ENCODE assay signal across 11 mouse cellular contexts in the genomic region with DNA sequence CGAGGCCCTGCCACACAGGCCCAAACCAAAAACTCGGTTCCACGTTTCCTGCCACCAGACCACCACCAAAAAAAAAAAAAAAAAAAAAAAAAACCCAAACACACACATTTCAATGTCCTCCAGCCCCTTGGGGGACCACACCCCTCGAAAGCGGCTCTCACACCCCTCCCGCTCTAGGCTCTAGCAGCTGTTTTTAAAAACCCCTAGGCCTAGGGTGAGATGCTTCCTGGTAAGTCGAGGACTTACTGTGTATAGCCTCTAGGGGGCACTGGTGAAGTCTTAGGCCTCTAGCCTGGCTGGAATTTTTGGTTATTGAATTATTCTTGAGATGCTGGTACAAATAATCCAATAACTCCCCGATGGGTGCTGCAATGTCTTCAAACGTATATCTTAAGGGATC. TPM values are rescaled to one million over a fixed set of nuclear protein-coding genes. Genes with fewer than 3 reads are reported as not detected.
DNase-seq lines count a peak whose midpoint lies in the region; ATAC-seq and TF ChIP-seq lines count a peak whose summit lies in the region.
"Had no signal": no experiment of that assay in that cellular context is flagged by ENCODE, and none has a peak within 500 bp of the region (broad histone marks: within the 10 kb centered on the region; RNA-seq: fewer than 3 reads in every experiment).

No protein-coding gene starts in this region.

- H3K4me3 ChIP-seq in embryonic facial prominence, embryonic 11.5 days (ENCODE audit: low read depth, low read length) = no peak overlapping the region
- H3K4me3 ChIP-seq in embryonic facial prominence, embryonic 10.5 days = no peak overlapping the region
- H3K4me3 ChIP-seq in left cerebral cortex, adult 2 months = no peak overlapping the region
- H3K4me3 ChIP-seq in CH12.LX (replicated peaks in 1 of 3; ENCODE audit: low read depth in 2 of 3, low read length in 2 of 3, poor library complexity in 1 of 3) = no peak overlapping the region
- H3K4me3 ChIP-seq in midbrain, embryonic 16.5 days (ENCODE audit: low read depth, low read length) = no peak overlapping the region
- no peak overlapping the region for H3K4me3 ChIP-seq in midbrain, embryonic 15.5 days
- H3K4me3 ChIP-seq: megakaryocyte, embryonic 14.5 days had no signal

- ATAC-seq in embryonic facial prominence, embryonic 11.5 days (replicated peaks; ENCODE audit: insufficient number of reproducible peaks, low FRiP score, low TSS enrichment, low read depth) = no peak
- no peak for ATAC-seq in midbrain, embryonic 16.5 days
- ATAC-seq in midbrain, embryonic 15.5 days (replicated peaks) = no peak

- TF ChIP-seq RAD21 in CH12.LX (IDR thresholded peaks at IDR 0.05; ENCODE audit: low read depth, low read length) = no peak; the same call in none of the 2 replicates

- dilution Hi-C loops in CH12.LX (cut with MboI; ENCODE audit: extremely low pct_ligation_motif_present, extremely low pct_unique_long_range_greater_than_20kb, low sequenced_read_pairs) = no loop called here

- no peak for TF ChIP-seq POLR2A in CH12.LX (IDR thresholded peaks at IDR 0.05; ENCODE audit: low read depth, low read length)

- TF ChIP-seq CTCF in left cerebral cortex, adult 2 months (IDR thresholded peaks at IDR 0.05) = peak; percentile 49
- peak; percentile 18 to 49; a peak in 2 of 4 replicates for TF ChIP-seq CTCF in CH12.LX (conservative IDR thresholded peaks at IDR 0.05 in 1 of 2, IDR thresholded peaks at IDR 0.05 in 1 of 2; ENCODE audit: low read depth in 2 of 2, low read length in 2 of 2)

- H3K79me2 ChIP-seq in CH12.LX (replicated peaks; ENCODE audit: control insufficient read depth, extremely low read depth, insufficient read depth, poor library complexity, severe bottlenecking) = no peaks in the 10 kb centered on the region

- in situ Hi-C loops in CH12.LX (cut with MboI; ENCODE audit: low pct_ligation_motif_present, low pct_unique_long_range_greater_than_20kb, low sequenced_read_pairs) = no loop called here

- no peak overlapping the region for H3K9ac ChIP-seq in embryonic facial prominence, embryonic 11.5 days (replicated peaks; ENCODE audit: low read length)
- H3K9ac ChIP-seq in CH12.LX (ENCODE audit: insufficient read depth, low read depth) = no peak overlapping the region
- H3K9ac ChIP-seq in midbrain, embryonic 16.5 days (ENCODE audit: low read depth, low read length) = no peak overlapping the region
- no peak overlapping the region for H3K9ac ChIP-seq in midbrain, embryonic 15.5 days

- no peak overlapping the region for H3K27ac ChIP-seq in embryonic facial prominence, embryonic 11.5 days (replicated peaks; ENCODE audit: low read depth, low read length)
- no peak overlapping the region for H3K27ac ChIP-seq in embryonic facial prominence, embryonic 10.5 days (replicated peaks)
- no peak overlapping the region for H3K27ac ChIP-seq in left cerebral cortex, adult 2 months
- H3K27ac ChIP-seq in CH12.LX (ENCODE audit: insufficient read depth, low read depth) = no peak overlapping the region
- no peak overlapping the region for H3K27ac ChIP-seq in midbrain, embryonic 16.5 days (ENCODE audit: low read length)
- no peak overlapping the region for H3K27ac ChIP-seq in midbrain, embryonic 15.5 days

- H3K4me2 ChIP-seq in embryonic facial prominence, embryonic 11.5 days (ENCODE audit: low read depth, low read length) = no peak overlapping the region
- H3K4me2 ChIP-seq in CH12.LX (ENCODE audit: insufficient read depth, low read depth, poor library complexity, severe bottlenecking) = no peak overlapping the region
- no peak overlapping the region for H3K4me2 ChIP-seq in midbrain, embryonic 16.5 days (ENCODE audit: low read length)
- H3K4me2 ChIP-seq in midbrain, embryonic 15.5 days = no peak overlapping the region

- WGBS in embryonic facial prominence, embryonic 11.5 days = 60% methylated on average over 9 of the region's 9 CpGs
- 60% methylated on average over 9 of the region's 9 CpGs for WGBS in embryonic facial prominence, embryonic 10.5 days
- 63% methylated on average over 9 of the region's 9 CpGs for WGBS in midbrain, embryonic 16.5 days
- WGBS in midbrain, embryonic 15.5 days = 66% methylated on average over 9 of the region's 9 CpGs

- H3K36me3 ChIP-seq in embryonic facial prominence, embryonic 11.5 days (replicated peaks; ENCODE audit: control insufficient read depth, insufficient read depth, low read depth, low read length) = no peaks in the 10 kb centered on the region
- H3K36me3 ChIP-seq in embryonic facial prominence, embryonic 10.5 days (replicated peaks) = no peaks in the 10 kb centered on the region
- H3K36me3 ChIP-seq in CH12.LX (replicated peaks in 1 of 2; ENCODE audit: control insufficient read depth in 1 of 2, insufficient read depth in 1 of 2, low read length in 1 of 2) = no peaks in the 10 kb centered on the region
- H3K36me3 ChIP-seq in midbrain, embryonic 16.5 days (ENCODE audit: control insufficient read depth, insufficient read depth, low read length) = no peaks in the 10 kb centered on the region
- H3K36me3 ChIP-seq in midbrain, embryonic 15.5 days (replicated peaks) = no peaks in the 10 kb centered on the region

- no peak for TF ChIP-seq EP300 in CH12.LX (IDR thresholded peaks at IDR 0.05; ENCODE audit: low read length)

- no peaks in the 10 kb centered on the region for H3K27me3 ChIP-seq in embryonic facial prominence, embryonic 11.5 days (ENCODE audit: control insufficient read depth, insufficient read depth, low read length)
- H3K27me3 ChIP-seq in embryonic facial prominence, embryonic 10.5 days (replicated peaks; ENCODE audit: low read depth, poor library complexity, severe bottlenecking) = no peaks in the 10 kb centered on the region
- H3K27me3 ChIP-seq in CH12.LX (replicated peaks) = peaks cover 49% of the 10 kb centered on the region
- H3K27me3 ChIP-seq in midbrain, embryonic 16.5 days (ENCODE audit: control insufficient read depth, insufficient read depth, low read depth, low read length) = no peaks in the 10 kb centered on the region
- no peaks in the 10 kb centered on the region for H3K27me3 ChIP-seq in midbrain, embryonic 15.5 days (replicated peaks)
- H3K27me3 ChIP-seq: megakaryocyte, embryonic 14.5 days had no signal

- intact Hi-C loops in left cerebral cortex, adult 2 months (cut with DNase I) = no loop called here
- intact Hi-C loops in left cerebral cortex, postnatal 25 days (cut with DNase I) = no loop called here

- H3K9me3 ChIP-seq in embryonic facial prominence, embryonic 11.5 days (replicated peaks; ENCODE audit: control insufficient read depth, low read length) = no peaks in the 10 kb centered on the region
- H3K9me3 ChIP-seq in embryonic facial prominence, embryonic 10.5 days = no peaks in the 10 kb centered on the region; the same call in 1 of the 2 replicates
- H3K9me3 ChIP-seq in CH12.LX (replicated peaks; ENCODE audit: low read length) = no peaks in the 10 kb centered on the region
- no peaks in the 10 kb centered on the region for H3K9me3 ChIP-seq in midbrain, embryonic 16.5 days (replicated peaks; ENCODE audit: control insufficient read depth, low read length, poor library complexity, severe bottlenecking)
- no peaks in the 10 kb centered on the region for H3K9me3 ChIP-seq in midbrain, embryonic 15.5 days

- no peaks in the 10 kb centered on the region for H3K4me1 ChIP-seq in embryonic facial prominence, embryonic 11.5 days (ENCODE audit: control insufficient read depth, insufficient read depth, low read length)
- peaks cover 4% of the 10 kb centered on the region; the same call in 1 of the 2 replicates for H3K4me1 ChIP-seq in embryonic facial prominence, embryonic 10.5 days
- no peaks in the 10 kb centered on the region for H3K4me1 ChIP-seq in CH12.LX (ENCODE audit: control insufficient read depth in 1 of 2, insufficient read depth in 2 of 2)
- H3K4me1 ChIP-seq in midbrain, embryonic 16.5 days (ENCODE audit: control insufficient read depth, insufficient read depth, low read length) = no peaks in the 10 kb centered on the region
- H3K4me1 ChIP-seq in midbrain, embryonic 15.5 days = no peaks in the 10 kb centered on the region

- DNase-seq in embryonic facial prominence, embryonic 11.5 days (ENCODE audit: low spot score) = peak; percentile 61
- no peak for DNase-seq in embryonic facial prominence, embryonic 10.5 days (ENCODE audit: low spot score)
- DNase-seq in left cerebral cortex, adult 2 months (ENCODE audit: extremely low spot score in 1 of 2, low spot score in 2 of 2) = no peak
- DNase-seq in left cerebral cortex, postnatal 25 days (ENCODE audit: low spot score in 2 of 2) = no peak
- DNase-seq in CH12.LX (ENCODE audit: extremely low read depth) = peak; percentile 14
- DNase-seq in forelimb bud, embryonic 11.5 days (ENCODE audit: low read depth, low spot score) = peak; percentile 13

RNA-seq across cellular contexts. Expression of gene Psg17, which starts 7.2 kb away (rescaled TPM):
- not detected in 2 replicates for polyA plus RNA-seq in embryonic facial prominence, embryonic 11.5 days (2014; fragmentation: Nextera tagmentation; extraction: Ambion mirVana)
- 0.11 TPM in 1 of 2 replicates, not detected in the other for polyA plus RNA-seq in embryonic facial prominence, embryonic 10.5 days (2016; fragmentation: Nextera tagmentation; extraction: Ambion mirVana)
- total RNA-seq in left cerebral cortex, adult 2 months (2021) = not detected
- total RNA-seq in left cerebral cortex, postnatal 25 days (2021) = not detected
- not detected in 2 replicates for total RNA-seq in CH12.LX (2012; rRNA removed)
- total RNA-seq in CH12.LX (2014; rRNA removed) = not detected in 2 replicates
- polyA plus RNA-seq in CH12.LX (2012; ENCODE audit: insufficient read length, low read depth) = not detected in 2 replicates
- polyA plus RNA-seq in midbrain, embryonic 16.5 days (2015; fragmentation: Nextera tagmentation; extraction: Ambion mirVana) = 0.09 TPM in 1 of 2 replicates, not detected in the other
- polyA plus RNA-seq in midbrain, embryonic 15.5 days (2015; fragmentation: Nextera tagmentation; extraction: Ambion mirVana) = not detected in 2 replicates
- total RNA-seq: layer of hippocampus, postnatal 14 days had no signal

RNA-seq across cellular contexts. Expression of gene Mill2, which starts 11.2 kb away (rescaled TPM):
- 0.20 and 0.33 TPM in 2 replicates for polyA plus RNA-seq in embryonic facial prominence, embryonic 11.5 days (2014; fragmentation: Nextera tagmentation; extraction: Ambion mirVana)
- not detected in 2 replicates for polyA plus RNA-seq in embryonic facial prominence, embryonic 10.5 days (2016; fragmentation: Nextera tagmentation; extraction: Ambion mirVana)
- total RNA-seq in left cerebral cortex, adult 2 months (2021) = 1 to 10 TPM; 1.3 to 2.5 TPM
- 1 to 10 TPM; 1.8 to 2.1 TPM for total RNA-seq in left cerebral cortex, postnatal 25 days (2021)
- total RNA-seq in CH12.LX (2012; rRNA removed) (not detected in 2 replicates), CH12.LX (2014; rRNA removed) (not detected in 2 replicates)
- not detected in 2 replicates for polyA plus RNA-seq in CH12.LX (2012; ENCODE audit: insufficient read length, low read depth)
- 0.45 and 0.69 TPM in 2 replicates for polyA plus RNA-seq in midbrain, embryonic 16.5 days (2015; fragmentation: Nextera tagmentation; extraction: Ambion mirVana)
- 0.73 and 0.85 TPM in 2 replicates for polyA plus RNA-seq in midbrain, embryonic 15.5 days (2015; fragmentation: Nextera tagmentation; extraction: Ambion mirVana)

RNA-seq across cellular contexts. Expression of gene Psg19, which starts 30.3 kb away (rescaled TPM):
- not detected in 2 replicates for polyA plus RNA-seq in embryonic facial prominence, embryonic 11.5 days (2014; fragmentation: Nextera tagmentation; extraction: Ambion mirVana)
- not detected in 2 replicates for polyA plus RNA-seq in embryonic facial prominence, embryonic 10.5 days (2016; fragmentation: Nextera tagmentation; extraction: Ambion mirVana)
- not detected for total RNA-seq in left cerebral cortex, adult 2 months (2021)
- not detected for total RNA-seq in left cerebral cortex, postnatal 25 days (2021)
- not detected in 2 replicates for total RNA-seq in CH12.LX (2012; rRNA removed)
- total RNA-seq in CH12.LX (2014; rRNA removed) = not detected in 2 replicates
- polyA plus RNA-seq in CH12.LX (2012; ENCODE audit: insufficient read length, low read depth) = not detected in 2 replicates
- polyA plus RNA-seq in midbrain, embryonic 16.5 days (2015; fragmentation: Nextera tagmentation; extraction: Ambion mirVana) = not detected in 2 replicates
- not detected in 2 replicates for polyA plus RNA-seq in midbrain, embryonic 15.5 days (2015; fragmentation: Nextera tagmentation; extraction: Ambion mirVana)
- total RNA-seq: layer of hippocampus, postnatal 14 days had no signal
- polyA plus RNA-seq: gonadal fat pad, adult 2 months had no signal

RNA-seq across cellular contexts. Expression of gene Pglyrp1, which starts 42.5 kb away (rescaled TPM):
- 0.49 and 0.70 TPM in 2 replicates for polyA plus RNA-seq in embryonic facial prominence, embryonic 11.5 days (2014; fragmentation: Nextera tagmentation; extraction: Ambion mirVana)
- polyA plus RNA-seq in embryonic facial prominence, embryonic 10.5 days (2016; fragmentation: Nextera tagmentation; extraction: Ambion mirVana) = 0.69 and 0.70 TPM in 2 replicates
- 10 to 100 TPM; 18.8 to 25.6 TPM for total RNA-seq in left cerebral cortex, adult 2 months (2021)
- 10 to 100 TPM; 23.2 to 26.3 TPM for total RNA-seq in left cerebral cortex, postnatal 25 days (2021)
- total RNA-seq in CH12.LX (2012; rRNA removed) (0.25 and 0.51 TPM in 2 replicates), CH12.LX (2014; rRNA removed) (0.45 TPM in 1 of 2 replicates, not detected in the other)
- polyA plus RNA-seq in CH12.LX (2012; ENCODE audit: insufficient read length, low read depth) = 3.8 and 4.7 TPM in 2 replicates
- polyA plus RNA-seq in midbrain, embryonic 16.5 days (2015; fragmentation: Nextera tagmentation; extraction: Ambion mirVana) = 25.4 and 29.9 TPM in 2 replicates
- 27.0 and 27.3 TPM in 2 replicates for polyA plus RNA-seq in midbrain, embryonic 15.5 days (2015; fragmentation: Nextera tagmentation; extraction: Ambion mirVana)

Comparison
In these comparisons a context has a peak if more than half of its experiments do, and no peak if none do; other contexts are left out.
1. DNase-seq: peak in embryonic facial prominence, embryonic 11.5 days (single experiment), CH12.LX (single experiment) and forelimb bud, embryonic 11.5 days (single experiment); none in embryonic facial prominence, embryonic 10.5 days (single experiment), left cerebral cortex, adult 2 months (0 of 2) and left cerebral cortex, postnatal 25 days (0 of 2).